Mouse (Mus musculus): Measurements from ENCODE around the gene Sox8. TPM values are rescaled to one million over a fixed set of nuclear protein-coding genes. Genes with fewer than 3 reads are reported as not detected.

Gene Sox8
- total RNA-seq, 4 experiments from 2014 or later = 47.4 to 54.5 (median 52.1) TPM

DNA sequence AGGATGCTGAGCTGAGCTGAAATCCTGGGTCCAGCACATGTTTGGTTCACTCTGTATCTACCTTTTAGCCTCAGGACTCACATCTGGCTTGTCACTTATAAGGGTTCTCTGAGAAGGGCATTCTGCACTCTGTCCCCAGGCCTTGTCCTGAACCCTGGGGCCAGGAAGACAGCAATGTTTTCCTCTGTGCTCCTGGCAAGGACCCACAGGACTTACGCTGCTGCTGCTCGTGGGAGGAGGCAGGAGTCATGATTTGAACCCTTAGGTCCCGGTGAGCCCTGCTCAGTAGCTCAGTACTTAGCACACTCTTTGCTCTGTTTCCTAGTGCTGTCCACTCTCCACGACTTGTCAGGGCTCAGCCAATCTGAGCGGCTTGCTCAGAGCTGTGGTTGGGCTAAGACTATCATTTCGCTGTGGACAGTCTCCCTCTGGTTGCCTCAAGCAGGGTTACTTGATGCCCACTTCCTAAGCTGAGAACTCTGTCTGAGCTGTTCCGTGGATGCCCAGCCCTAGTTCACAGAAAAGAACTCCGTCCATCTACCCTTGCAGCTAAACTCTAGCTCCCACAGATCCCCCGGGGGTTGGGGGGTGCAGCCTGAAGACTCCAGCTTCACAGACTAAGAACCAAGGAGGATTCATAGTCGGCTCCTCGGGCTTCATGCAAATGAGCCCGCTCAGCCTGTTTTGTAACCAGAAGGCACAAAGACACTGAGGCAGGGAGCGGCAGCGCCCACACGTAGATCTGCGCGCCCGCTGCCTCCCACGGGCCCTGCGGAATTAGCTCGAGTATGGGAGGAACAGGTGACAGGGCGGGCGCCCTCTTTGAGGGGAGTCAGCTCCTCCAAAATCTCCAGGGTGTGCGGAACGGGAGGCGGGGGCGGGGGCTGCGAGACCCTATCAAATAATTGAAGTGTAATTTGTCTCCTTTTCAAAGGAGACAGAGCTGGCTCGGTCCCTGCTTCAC, 14.5 kb downstream of the Sox8 start:
- DNase-seq (ENCODE audit: low spot score in 2 of 2) = peak; percentile 86 to 87

DNA sequence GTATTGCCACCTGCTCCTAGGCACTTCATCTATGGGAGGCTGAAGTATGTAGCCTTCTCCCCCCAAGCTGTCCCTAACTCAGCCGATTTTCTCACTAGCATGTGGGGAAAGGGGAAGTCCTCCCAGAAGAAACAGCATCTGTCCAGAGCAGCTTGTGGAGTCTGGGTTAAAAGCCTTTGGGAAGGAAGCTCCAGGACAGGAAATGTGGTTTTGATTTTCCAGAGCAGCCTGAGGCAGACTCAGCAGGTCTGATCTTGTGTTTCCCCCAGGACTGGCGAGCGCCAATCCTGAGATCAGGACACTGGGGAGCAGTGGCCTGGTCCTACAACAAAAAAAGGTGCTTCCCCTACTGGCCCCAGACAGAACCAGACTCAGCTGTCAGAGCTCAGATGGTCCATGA, 15.3 kb downstream of the Sox8 start:
- no peak for DNase-seq (ENCODE audit: low spot score in 2 of 2)

- no peak for DNase-seq (ENCODE audit: low spot score in 2 of 2)
Measured at GRCm38 (mm10) chr17:25551313-25551712, 19.2 kb downstream of the Sox8 start.

DNA sequence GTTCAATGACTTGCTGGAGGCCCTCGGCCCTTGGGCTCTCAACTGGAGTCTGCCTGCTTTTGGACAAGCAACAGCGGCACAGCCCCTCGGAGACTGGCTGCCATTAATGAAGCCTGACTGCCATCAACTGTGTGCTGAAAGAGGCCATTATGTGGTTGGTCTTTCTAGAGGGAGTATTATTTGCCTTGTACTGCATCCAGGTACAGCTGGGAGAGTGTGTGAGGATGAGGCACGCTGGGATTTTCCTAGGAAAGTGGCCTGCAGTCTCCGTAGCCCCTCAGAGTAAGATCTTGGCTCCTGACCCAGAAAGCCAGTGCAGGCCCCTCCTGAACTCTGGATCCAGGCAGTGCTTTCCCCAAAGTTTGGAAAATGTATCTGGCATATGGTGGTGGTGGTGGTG, 20.5 kb downstream of the Sox8 start:
- no peak for DNase-seq (ENCODE audit: low spot score in 2 of 2)

DNA sequence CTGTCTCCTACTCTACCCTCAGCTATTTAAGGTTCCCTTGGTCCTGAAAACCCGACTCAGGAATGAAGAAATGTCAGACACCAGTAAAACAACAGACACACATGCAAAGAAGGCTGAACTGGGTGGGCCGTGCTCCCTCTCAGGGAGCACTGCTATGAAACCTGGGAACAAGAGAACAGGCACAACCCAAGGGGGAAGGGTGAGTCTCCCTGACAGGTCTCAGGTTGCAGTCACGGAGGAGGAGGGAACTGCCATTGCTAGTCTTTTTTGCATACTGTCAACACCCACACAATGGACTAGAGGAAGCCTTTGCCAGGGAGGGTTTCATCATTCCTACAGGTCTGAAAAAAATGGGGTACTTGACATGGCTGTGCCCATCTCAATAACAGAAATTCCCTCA, 23.5 kb downstream of the Sox8 start:
- DNase-seq (ENCODE audit: low spot score in 2 of 2) = no peak

DNA sequence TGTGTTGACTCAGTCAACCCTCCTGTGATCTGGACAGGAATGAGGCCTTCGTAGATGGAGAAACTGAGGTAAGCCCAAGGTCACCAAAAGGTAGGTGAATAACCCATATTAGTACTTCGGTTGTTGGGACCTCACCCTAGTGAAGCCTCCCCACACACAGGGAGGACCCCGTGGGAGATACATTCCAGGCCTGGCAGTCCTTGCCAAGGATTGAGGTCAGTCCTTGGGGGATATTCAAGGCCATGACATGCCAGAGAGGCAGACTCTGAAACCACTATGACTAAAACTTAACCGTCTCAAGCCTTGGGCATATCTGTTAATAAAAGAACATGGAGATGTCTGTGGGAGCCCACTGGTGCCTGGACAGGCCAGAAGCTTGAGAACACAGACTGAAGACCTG, 28.7 kb downstream of the Sox8 start:
- DNase-seq (ENCODE audit: low spot score in 2 of 2) = no peak

- no peak for DNase-seq (ENCODE audit: low spot score in 2 of 2)
Measured at GRCm38 (mm10) chr17:25540731-25541130, 29.8 kb downstream of the Sox8 start.

DNA sequence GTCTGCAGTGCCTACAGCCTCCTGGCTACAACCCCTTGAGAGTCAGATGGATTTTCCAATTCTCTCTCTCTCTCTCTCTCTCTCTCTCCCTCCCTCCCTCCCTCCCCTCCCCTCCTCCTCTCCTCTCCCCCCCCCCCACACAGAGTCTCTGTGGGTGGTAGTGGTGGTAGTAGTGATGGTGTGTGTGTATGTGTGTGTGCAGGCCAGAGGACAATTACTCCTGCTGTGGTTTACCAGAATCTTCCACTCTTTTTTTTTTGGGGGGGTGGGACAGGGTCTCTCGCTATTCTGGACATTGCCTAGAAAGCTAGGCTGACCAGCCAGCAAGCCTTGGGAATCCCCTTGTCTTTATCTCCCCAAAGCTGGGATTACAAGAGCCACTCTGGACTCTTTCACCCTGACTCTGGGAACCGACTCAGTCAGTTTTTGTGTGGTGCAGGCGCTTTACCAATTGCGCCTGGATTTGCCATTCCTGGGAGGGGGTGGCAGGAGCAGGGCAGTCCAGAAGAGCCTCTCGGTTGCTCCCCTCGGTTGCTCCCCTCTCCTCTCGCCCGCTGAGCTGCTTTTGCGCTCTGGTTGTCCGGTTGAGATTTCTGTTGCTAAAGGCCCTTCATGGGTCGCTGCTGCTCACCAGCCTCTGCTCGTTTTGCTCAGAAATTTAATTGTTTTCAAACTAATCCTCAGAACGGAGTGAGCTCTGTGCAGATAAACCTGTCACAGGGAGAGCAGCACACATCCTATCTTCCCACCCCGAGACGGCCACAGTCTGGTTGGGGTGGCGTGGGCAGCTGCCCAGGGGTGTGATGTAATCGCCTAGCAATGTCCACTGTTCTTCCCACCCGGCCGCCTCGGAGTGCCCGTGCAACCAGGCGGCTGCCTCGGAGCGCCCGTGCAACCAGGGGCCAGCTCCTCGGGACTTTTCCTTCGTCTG, 31.3 kb downstream of the Sox8 start:
- DNase-seq (ENCODE audit: low spot score in 2 of 2) = peak in 1 of 2 experiments; percentile 35

GRCm38 (mm10) chr17:25530357-25531022, 40.0 kb downstream of the Sox8 start:
- no peak for DNase-seq (ENCODE audit: low spot score in 2 of 2)

DNA sequence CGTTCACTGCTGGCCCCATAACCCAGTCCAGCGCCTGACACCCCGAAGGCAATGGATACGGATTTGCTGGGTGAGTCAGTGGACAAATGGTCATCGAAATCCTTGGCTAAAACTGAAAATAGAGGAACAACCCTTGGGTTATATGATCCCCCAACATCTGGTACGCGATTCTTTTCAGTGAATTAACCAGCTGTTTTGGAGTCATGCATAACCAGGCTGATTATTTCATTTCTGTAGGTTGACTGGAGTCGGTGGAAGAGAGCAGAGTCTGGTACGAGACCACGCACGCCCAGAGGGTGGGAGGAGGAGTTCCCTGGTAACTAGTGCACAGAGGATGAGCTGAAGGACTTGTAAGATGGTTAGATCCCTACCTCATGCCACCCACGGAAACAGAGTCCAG, 48.4 kb downstream of the Sox8 start:
- no peak for DNase-seq (ENCODE audit: low spot score in 2 of 2)

DNA sequence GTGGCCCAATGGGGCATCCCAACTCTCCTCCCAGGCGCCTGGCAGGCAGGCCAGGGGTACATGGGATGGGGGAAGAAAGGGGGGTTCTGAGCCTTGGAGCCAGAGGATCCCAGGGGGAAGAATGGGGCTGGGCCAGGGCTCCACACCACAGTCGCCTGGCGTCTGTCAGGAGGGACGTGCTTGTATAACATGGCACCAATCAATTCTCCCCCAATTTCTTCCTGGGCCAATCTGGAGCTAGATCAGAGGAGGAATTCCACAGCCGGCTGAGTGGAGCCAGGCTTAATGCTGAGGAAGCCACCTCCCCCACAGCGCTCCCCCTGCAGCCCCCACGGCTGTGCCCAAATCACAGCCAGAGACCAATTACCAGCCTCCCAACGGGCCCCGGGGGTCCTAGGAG, 50.0 kb downstream of the Sox8 start:
- DNase-seq (ENCODE audit: low spot score in 2 of 2) = no peak

DNA sequence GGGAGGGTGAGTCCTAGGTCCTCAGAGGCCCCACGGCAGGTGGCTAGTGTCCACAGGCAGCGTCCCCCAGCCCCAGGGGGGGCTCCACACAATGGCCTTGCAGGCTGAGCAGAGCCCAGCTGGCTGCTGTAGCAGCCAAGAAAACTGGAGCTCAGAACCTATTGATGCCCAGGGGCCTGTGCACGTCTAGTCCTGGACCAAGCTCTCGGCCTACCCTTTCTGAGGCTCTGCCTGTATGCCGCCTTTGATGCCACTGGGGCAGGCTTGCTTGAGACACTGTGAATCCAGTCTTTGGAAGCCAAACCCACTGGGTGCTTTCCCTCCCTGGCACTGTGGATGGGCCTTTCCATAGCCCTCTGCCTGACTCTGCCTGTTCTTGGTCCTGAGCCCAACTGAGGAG, 51.0 kb downstream of the Sox8 start:
- DNase-seq (ENCODE audit: low spot score in 2 of 2) = peak; percentile 55 to 68

- peak; percentile 66 to 74 for DNase-seq (ENCODE audit: low spot score in 2 of 2)
Measured at GRCm38 (mm10) chr17:25518144-25518543, 52.3 kb downstream of the Sox8 start.

- no peak for DNase-seq (ENCODE audit: low spot score in 2 of 2)
Measured at GRCm38 (mm10) chr17:25516315-25516714, 54.2 kb downstream of the Sox8 start.

Other genes with a start within 250 kb of the Sox8 start
- not detected for gene Tpsab1, start 225.1 kb downstream of the Sox8 start, total RNA-seq (2022)
- 1 to 10 TPM in 1 of 4 experiments, under 1 TPM in 3; 0.31 to 1.0 (median 0.59) TPM for gene Tpsb2, start 204.4 kb downstream of the Sox8 start, total RNA-seq (2022)
- under 1 TPM in 1 of 4 experiments, not detected in 3; 0.47 TPM for gene Tpsg1, start 201.4 kb downstream of the Sox8 start, total RNA-seq (2022)
- 100 to 1,000 TPM in 2 of 4 experiments, 10 to 100 TPM in 2; 92.8 to 120 (median 105) TPM for gene Cacna1h, start 136.9 kb downstream of the Sox8 start, total RNA-seq (2022)
- 1 to 10 TPM in 3 of 4 experiments, under 1 TPM in 1; 0.96 to 1.8 (median 1.2) TPM for gene Tekt4, start 116.1 kb downstream of the Sox8 start, total RNA-seq (2022)
- under 1 TPM in 3 of 4 experiments, not detected in 1; 0.10 to 0.20 (median 0.18) TPM for gene Sstr5, start 73.4 kb downstream of the Sox8 start, total RNA-seq (2022)
- 10 to 100 TPM; 27.0 to 33.4 (median 28.4) TPM for gene Lmf1, start 8.4 kb upstream of the Sox8 start, total RNA-seq (2022)
- 100 to 1,000 TPM; 115 to 135 (median 117) TPM for gene Gng13, start 146.5 kb upstream of the Sox8 start, total RNA-seq (2022)
- 1 to 10 TPM; 1.3 to 4.9 (median 2.0) TPM for gene Chtf18, start 156.7 kb upstream of the Sox8 start, total RNA-seq (2022)
- 10 to 100 TPM; 51.7 to 56.8 (median 54.0) TPM for gene Rpusd1, start 157.0 kb upstream of the Sox8 start, total RNA-seq (2022)
- under 1 TPM in 3 of 4 experiments, not detected in 1; 0.13 to 0.41 (median 0.23) TPM for gene Mslnl, start 165.4 kb upstream of the Sox8 start, total RNA-seq (2022)
- 1 to 10 TPM in 2 of 4 experiments, under 1 TPM in 2; 0.21 to 1.8 (median 0.92) TPM for gene Msln, start 183.7 kb upstream of the Sox8 start, total RNA-seq (2022)
- 10 to 100 TPM; 33.0 to 45.0 (median 34.2) TPM for gene Narfl, start 203.1 kb upstream of the Sox8 start, total RNA-seq (2022)
- 100 to 1,000 TPM in 2 of 4 experiments, 10 to 100 TPM in 2; 94.5 to 130 (median 112) TPM for gene Haghl, start 215.0 kb upstream of the Sox8 start, total RNA-seq (2022)
- under 1 TPM; 0.43 to 1.00 (median 0.94) TPM for gene Ccdc78, start 215.9 kb upstream of the Sox8 start, total RNA-seq (2022)
- 100 to 1,000 TPM in 2 of 4 experiments, 10 to 100 TPM in 2; 93.0 to 103 (median 99.1) TPM for gene Fam173a, start 222.2 kb upstream of the Sox8 start, total RNA-seq (2022)
- gene AC134908.4, start 225.0 kb upstream of the Sox8 start, total RNA-seq (2022) = 1 to 10 TPM in 1 of 4 experiments, not detected in 3; 1.5 TPM
- 10 to 100 TPM; 66.8 to 93.2 (median 84.5) TPM for gene Metrn, start 226.4 kb upstream of the Sox8 start, total RNA-seq (2022)
- gene Fbxl16, start 238.4 kb upstream of the Sox8 start, total RNA-seq (2022) = 100 to 1,000 TPM; 532 to 577 (median 554) TPM